Mouse (Mus musculus) lung, embryonic 16.5 days (tissue): ENCODE measurements around the gene Slc25a33. TPM values are rescaled to one million over a fixed set of nuclear protein-coding genes. Genes with fewer than 3 reads are reported as not detected.
A peak's percentile ranks its signal among the peaks of the same experiment; 100 is the strongest.
"Not testable (repeated sequence)": the region's sequence is repeated elsewhere in the genome, so short reads cannot be mapped to it uniquely, and the experiment has no call there.

ENCODE experiments used
- ATAC-seq: fragments of 200-750 bp; cut with Nextera tagmentation; 2 replicates; pipeline ENCODE4 v1.8.0; 2017; ENCODE audit warnings: low read depth, mild to moderate bottlenecking, moderate library complexity
- H3K27ac ChIP-seq: fragments of 300-500 bp; sonication (generic); 2 replicates; pipeline ENCODE4 v1.5.1; 2014; ENCODE audit warnings: mild to moderate bottlenecking, control low read depth, low read length
- H3K27me3 ChIP-seq: fragments of 300-500 bp; sonication (generic); 2 replicates; pipeline ENCODE4 v1.6.1; 2014; ENCODE audit warnings: low read depth, low read length, mixed read lengths; ENCODE audit not compliant: control insufficient read depth, insufficient read depth
- H3K36me3 ChIP-seq: fragments of 300-500 bp; sonication (generic); 2 replicates; pipeline ENCODE4 v1.6.1; 2014; ENCODE audit warnings: low read length; ENCODE audit not compliant: control insufficient read depth, insufficient read depth
- H3K4me1 ChIP-seq: fragments of 300-500 bp; sonication (generic); replicated peaks from 2 replicates; pipeline ENCODE4 v1.6.1; 2014; ENCODE audit warnings: low read length, mixed read lengths; ENCODE audit not compliant: control insufficient read depth, insufficient read depth
- H3K4me2 ChIP-seq: fragments of 300-500 bp; sonication (generic); 2 replicates; pipeline ENCODE4 v1.6.1; 2014; ENCODE audit warnings: low read depth, low read length, control low read depth
- H3K4me3 ChIP-seq: fragments of 300-500 bp; sonication (generic); 2 replicates; pipeline ENCODE4 v1.5.1; 2014; ENCODE audit warnings: mild to moderate bottlenecking, low read length, control low read depth
- H3K9ac ChIP-seq: fragments of 300-500 bp; sonication (generic); 2 replicates; pipeline ENCODE4 v1.6.1; 2014; ENCODE audit warnings: low read length, control low read depth
- H3K9me3 ChIP-seq: fragments of 300-500 bp; sonication (generic); 2 replicates; pipeline ENCODE4 v1.6.1; 2016; ENCODE audit warnings: low read length; ENCODE audit not compliant: control insufficient read depth
- WGBS: fragments of 180-500 bp; shearing (Covaris S2); extraction: QIAGEN DNeasy Blood & Tissue Kit; methylation state at CpG from one replicate; pipeline ENCODE4 v1.1.7; 2014; 5-methylcytosine and 5-hydroxymethylcytosine counted together
- polyA plus RNA-seq: library from polyadenylated mRNA; unstranded; fragments of >200 nt; fragmentation: Nextera tagmentation; extraction: Ambion mirVana; gene quantifications from 2 replicates; pipeline ENCODE4 v1.2.1, GENCODE M21; 2015

The Slc25a33 gene
- polyA plus RNA-seq, result 5.8 TPM in 2 replicates

- Histone ChIP-seq H3K4me1 (peaks cover 18% of the 10 kb centered on the region), H3K4me2 (peak within 1 kb of the TSS; percentile 100), H3K36me3 (no peaks in the 10 kb centered on the region), H3K9ac (peak within 1 kb of the TSS; percentile 78), H3K27me3 (no peaks in the 10 kb centered on the region), H3K27ac (no peak within 1 kb of the TSS), H3K4me3 (peak within 1 kb of the TSS; percentile 73), H3K9me3 (no peaks in the 10 kb centered on the region)
- ATAC-seq, result peak; percentile 99
- WGBS, result 0% methylated on average over 49 of the region's 51 CpGs
Observed at GRCm38 (mm10) chr4:149774094-149774470, at the start of gene Slc25a33. Slc25a33 (minus strand) TSS chr4:149774277.

GRCm38 (mm10) chr4:149822586-149823196 is 48.6 kb upstream of the Slc25a33 start:
- 63% methylated on average over 7 of the region's 7 CpGs for WGBS
- Histone ChIP-seq H3K4me2 (no peak overlapping the region), H3K9me3 (no peaks in the 10 kb centered on the region), H3K27ac (peak overlapping the region; percentile 25; the same call in 1 of the 2 replicates), H3K4me3 (no peak overlapping the region), H3K9ac (no peak overlapping the region), H3K36me3 (no peaks in the 10 kb centered on the region), H3K27me3 (no peaks in the 10 kb centered on the region), H3K4me1 (peaks cover 12% of the 10 kb centered on the region)
- no peak for ATAC-seq

GRCm38 (mm10) chr4:149822126-149822525 is 48.0 kb upstream of the Slc25a33 start:
- Histone ChIP-seq H3K4me3 (no peak overlapping the region), H3K4me1 (peaks cover 12% of the 10 kb centered on the region), H3K36me3 (no peaks in the 10 kb centered on the region), H3K9ac (no peak overlapping the region), H3K27ac (0 out of 2 replicates have a peak overlapping the region, but pooled peaks have one; percentile 13), H3K27me3 (no peaks in the 10 kb centered on the region), H3K9me3 (no peaks in the 10 kb centered on the region), H3K4me2 (no peak overlapping the region)
- ATAC-seq, result peak; percentile 51; the same call in 1 of the 2 replicates
- WGBS, result 22% methylated on average over 9 of the region's 9 CpGs

GRCm38 (mm10) chr4:149820569-149820968 is 46.5 kb upstream of the Slc25a33 start:
- Histone ChIP-seq H3K27me3 (no peaks in the 10 kb centered on the region), H3K4me2 (no peak overlapping the region), H3K9ac (no peak overlapping the region), H3K36me3 (no peaks in the 10 kb centered on the region), H3K4me3 (no peak overlapping the region), H3K9me3 (no peaks in the 10 kb centered on the region), H3K27ac (no peak overlapping the region; the same call in 1 of the 2 replicates), H3K4me1 (peaks cover 12% of the 10 kb centered on the region)
- 16% methylated on average over 6 of the region's 6 CpGs for WGBS
- peak; percentile 90 for ATAC-seq

GRCm38 (mm10) chr4:149819195-149819594 is 45.1 kb upstream of the Slc25a33 start:
- no peak overlapping the region for H3K9ac ChIP-seq
- H3K4me3 ChIP-seq, result no peak overlapping the region
- no peaks in the 10 kb centered on the region for H3K9me3 ChIP-seq
- no peak overlapping the region for H3K27ac ChIP-seq
- no peaks in the 10 kb centered on the region for H3K27me3 ChIP-seq
- ATAC-seq, result no peak
- no peaks in the 10 kb centered on the region for H3K36me3 ChIP-seq
- H3K4me2 ChIP-seq, result no peak overlapping the region
- peaks cover 12% of the 10 kb centered on the region for H3K4me1 ChIP-seq
- 65% methylated on average over 3 of the region's 3 CpGs for WGBS

GRCm38 (mm10) chr4:149816598-149816997 is 42.5 kb upstream of the Slc25a33 start:
- no peak overlapping the region for H3K9ac ChIP-seq
- H3K4me1 ChIP-seq, result peaks cover 7% of the 10 kb centered on the region
- H3K4me3 ChIP-seq, result no peak overlapping the region
- no peaks in the 10 kb centered on the region for H3K27me3 ChIP-seq
- 84% methylated on average over 9 of the region's 9 CpGs for WGBS
- no peaks in the 10 kb centered on the region for H3K36me3 ChIP-seq
- H3K4me2 ChIP-seq, result no peak overlapping the region
- ATAC-seq, result no peak
- no peak overlapping the region for H3K27ac ChIP-seq
- H3K9me3 ChIP-seq, result no peaks in the 10 kb centered on the region

- Histone ChIP-seq H3K4me2 (no peak overlapping the region), H3K27ac (no peak overlapping the region), H3K27me3 (peaks cover under 1% of the 10 kb centered on the region), H3K9me3 (no peaks in the 10 kb centered on the region), H3K4me3 (no peak overlapping the region), H3K4me1 (peaks cover 4% of the 10 kb centered on the region), H3K36me3 (no peaks in the 10 kb centered on the region), H3K9ac (no peak overlapping the region)
- 85% methylated on average over 14 of the region's 14 CpGs for WGBS
- no peak for ATAC-seq
Observed at GRCm38 (mm10) chr4:149815586-149815985, 41.5 kb upstream of the Slc25a33 start.

GRCm38 (mm10) chr4:149813409-149814184 is 39.5 kb upstream of the Slc25a33 start:
- H3K9me3 ChIP-seq, result no peaks in the 10 kb centered on the region
- H3K36me3 ChIP-seq, result no peaks in the 10 kb centered on the region
- H3K4me3 ChIP-seq, result no peak overlapping the region
- H3K4me1 ChIP-seq, result no peaks in the 10 kb centered on the region
- H3K4me2 ChIP-seq, result no peak overlapping the region
- H3K27me3 ChIP-seq, result peaks cover 6% of the 10 kb centered on the region
- 35% methylated on average over 14 of the region's 14 CpGs for WGBS
- no peak for ATAC-seq
- H3K27ac ChIP-seq, result no peak overlapping the region
- no peak overlapping the region for H3K9ac ChIP-seq

- H3K9ac ChIP-seq, ATAC-seq, H3K9me3 ChIP-seq, H3K4me1 ChIP-seq, H3K4me2 ChIP-seq, H3K27me3 ChIP-seq, H3K36me3 ChIP-seq, H3K4me3 ChIP-seq, H3K27ac ChIP-seq: not testable (repeated sequence)
Observed at GRCm38 (mm10) chr4:149810372-149810771, 36.3 kb upstream of the Slc25a33 start.
